Mouse (Mus musculus): ENCODE measurements around the gene Gm10645.

Gm10645 gene

GRCm38 (mm10) chr8:83165931-83166867, at the start of gene Gm10645:
Gm10645 (minus strand) TSS chr8:83166170.
- in situ Hi-C loops (cut with MboI; ENCODE audit: low sequenced_read_pairs) = no loop called here

GRCm38 (mm10) chr8:83215065-83215464, 49.1 kb upstream of the Gm10645 start:
- in situ Hi-C loops (cut with MboI; ENCODE audit: low sequenced_read_pairs) = no loop called here

DNA sequence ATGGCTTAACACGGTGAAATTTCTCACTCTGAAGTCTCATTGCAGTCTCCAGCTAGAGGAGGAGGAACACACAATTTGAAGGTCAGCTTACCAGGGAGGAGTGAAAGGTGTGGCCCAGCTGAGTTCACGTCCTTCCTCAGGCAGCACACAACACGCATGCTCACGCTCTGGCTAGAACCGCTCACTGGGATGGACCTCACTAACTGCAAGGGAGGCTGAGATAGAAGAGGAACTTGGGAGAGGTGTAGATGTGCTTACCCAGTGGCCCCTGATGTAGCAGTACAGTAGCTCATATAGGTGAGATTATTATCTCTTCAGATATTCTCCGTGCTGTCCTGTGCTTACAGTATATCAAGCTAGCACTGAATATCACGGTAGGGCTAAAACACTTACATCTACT, 44.7 kb upstream of the Gm10645 start:
- in situ Hi-C loops (cut with MboI; ENCODE audit: low sequenced_read_pairs) = no loop called here

DNA sequence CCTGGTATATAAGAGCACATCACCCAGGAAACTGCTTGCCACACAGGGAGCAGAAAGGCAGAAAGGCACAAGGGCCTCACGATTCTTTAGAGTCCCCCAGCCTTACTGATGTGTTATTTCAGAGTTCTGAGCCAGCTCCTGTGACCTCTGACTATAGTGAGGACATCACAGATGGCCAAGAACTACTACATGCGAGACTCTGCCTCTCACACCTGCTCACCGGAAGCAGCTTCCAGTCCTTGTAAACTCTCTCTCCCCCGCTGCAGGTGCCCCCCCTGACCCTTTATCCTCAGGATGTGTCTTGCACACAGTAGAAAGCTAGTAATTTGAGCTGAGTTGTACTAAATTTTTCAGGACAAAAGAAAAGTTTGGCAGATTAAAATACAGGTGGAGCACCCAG, 43.6 kb upstream of the Gm10645 start:
- in situ Hi-C loops (cut with MboI; ENCODE audit: low sequenced_read_pairs) = no loop called here

DNA sequence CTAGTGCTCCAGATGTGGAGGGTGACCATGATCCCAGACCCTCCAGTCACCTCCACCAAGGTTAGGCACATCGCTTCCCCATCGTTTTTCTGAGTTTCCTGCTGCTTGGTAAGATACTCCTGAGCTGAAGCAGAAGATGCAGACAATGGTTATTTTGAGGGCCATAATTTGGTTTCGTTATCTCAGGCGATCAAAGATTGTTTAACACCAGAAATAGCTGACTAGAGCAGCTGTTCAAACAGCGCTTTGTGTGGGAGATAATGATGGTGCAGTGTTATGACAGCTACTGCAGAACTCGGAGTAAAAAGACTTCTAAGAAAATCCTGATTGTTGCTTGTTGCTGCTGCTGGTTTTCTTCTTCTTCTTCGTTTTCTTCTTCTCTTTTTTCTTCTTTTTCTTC, 39.9 kb upstream of the Gm10645 start:
- in situ Hi-C loops (cut with MboI; ENCODE audit: low sequenced_read_pairs) = no loop called here

GRCm38 (mm10) chr8:83202946-83203345, 37.0 kb upstream of the Gm10645 start:
- in situ Hi-C loops (cut with MboI; ENCODE audit: low sequenced_read_pairs) = no loop called here

GRCm38 (mm10) chr8:83200191-83201177, 34.5 kb upstream of the Gm10645 start:
- in situ Hi-C loops (cut with MboI; ENCODE audit: low sequenced_read_pairs) = no loop called here

- in situ Hi-C loops (cut with MboI; ENCODE audit: low sequenced_read_pairs) = no loop called here
Observed at GRCm38 (mm10) chr8:83199715-83200114, 33.7 kb upstream of the Gm10645 start.

GRCm38 (mm10) chr8:83196088-83196487, 30.1 kb upstream of the Gm10645 start:
- in situ Hi-C loops (cut with MboI; ENCODE audit: low sequenced_read_pairs) = no loop called here

- in situ Hi-C loops (cut with MboI; ENCODE audit: low sequenced_read_pairs) = no loop called here
Observed at GRCm38 (mm10) chr8:83189538-83190095, 23.6 kb upstream of the Gm10645 start.

- in situ Hi-C loops (cut with MboI; ENCODE audit: low sequenced_read_pairs) = no loop called here
Observed at GRCm38 (mm10) chr8:83187363-83187962, 21.5 kb upstream of the Gm10645 start.

- in situ Hi-C loops (cut with MboI; ENCODE audit: low sequenced_read_pairs) = no loop called here
Observed at GRCm38 (mm10) chr8:83186376-83186775, 20.4 kb upstream of the Gm10645 start.

DNA sequence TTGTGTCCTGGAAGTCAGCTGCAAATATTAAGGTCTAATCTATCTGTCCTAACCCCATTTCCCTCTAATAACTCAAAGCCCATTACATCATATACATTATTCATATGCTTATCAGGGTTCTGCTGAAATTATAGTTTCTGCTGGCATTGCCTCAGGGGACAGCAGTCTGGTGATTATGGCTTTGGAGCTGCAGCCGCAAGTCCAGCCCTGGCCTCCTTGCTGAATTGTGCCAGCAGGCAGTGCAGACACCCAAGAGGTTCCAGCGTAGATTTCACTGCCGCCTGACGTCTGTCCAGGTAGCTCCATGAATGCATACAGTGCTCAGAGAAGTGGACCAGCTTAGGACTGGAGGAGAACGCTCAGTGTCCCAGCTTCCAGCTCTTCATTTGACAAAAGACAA, 16.8 kb upstream of the Gm10645 start:
- in situ Hi-C loops (cut with MboI; ENCODE audit: low sequenced_read_pairs) = no loop called here

DNA sequence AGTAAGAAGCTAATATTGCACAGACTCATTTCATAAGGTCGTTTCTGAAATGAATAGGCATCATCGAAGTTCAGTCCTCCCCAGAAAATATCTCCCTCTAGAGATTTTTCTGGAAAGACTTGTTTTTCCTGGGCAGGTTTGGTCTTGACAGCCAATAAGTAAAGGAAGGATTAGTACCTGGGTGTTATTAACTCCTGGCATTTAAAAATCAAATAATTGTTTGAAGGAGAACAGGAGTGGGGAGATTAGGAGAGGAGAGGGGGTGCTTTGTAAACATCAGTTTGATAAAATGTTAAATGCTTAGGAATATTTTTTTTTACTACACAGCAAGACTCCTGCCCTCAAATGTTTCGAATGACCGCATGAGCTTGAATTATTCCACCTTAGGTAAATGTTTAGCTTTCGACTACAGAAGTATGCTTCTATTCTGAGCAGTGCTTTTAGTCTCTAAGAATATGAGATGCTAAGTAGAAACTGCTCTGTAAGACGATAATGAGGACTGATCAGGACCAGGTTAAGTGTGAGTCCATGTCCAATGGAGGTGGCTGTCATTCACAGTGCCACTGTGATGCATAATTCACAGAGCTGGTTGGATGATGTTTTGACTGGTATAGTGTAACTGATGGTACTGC, 16.0 kb upstream of the Gm10645 start:
- in situ Hi-C loops (cut with MboI; ENCODE audit: low sequenced_read_pairs) = no loop called here

GRCm38 (mm10) chr8:83178228-83178742, 12.3 kb upstream of the Gm10645 start:
- in situ Hi-C loops (cut with MboI; ENCODE audit: low sequenced_read_pairs) = no loop called here

DNA sequence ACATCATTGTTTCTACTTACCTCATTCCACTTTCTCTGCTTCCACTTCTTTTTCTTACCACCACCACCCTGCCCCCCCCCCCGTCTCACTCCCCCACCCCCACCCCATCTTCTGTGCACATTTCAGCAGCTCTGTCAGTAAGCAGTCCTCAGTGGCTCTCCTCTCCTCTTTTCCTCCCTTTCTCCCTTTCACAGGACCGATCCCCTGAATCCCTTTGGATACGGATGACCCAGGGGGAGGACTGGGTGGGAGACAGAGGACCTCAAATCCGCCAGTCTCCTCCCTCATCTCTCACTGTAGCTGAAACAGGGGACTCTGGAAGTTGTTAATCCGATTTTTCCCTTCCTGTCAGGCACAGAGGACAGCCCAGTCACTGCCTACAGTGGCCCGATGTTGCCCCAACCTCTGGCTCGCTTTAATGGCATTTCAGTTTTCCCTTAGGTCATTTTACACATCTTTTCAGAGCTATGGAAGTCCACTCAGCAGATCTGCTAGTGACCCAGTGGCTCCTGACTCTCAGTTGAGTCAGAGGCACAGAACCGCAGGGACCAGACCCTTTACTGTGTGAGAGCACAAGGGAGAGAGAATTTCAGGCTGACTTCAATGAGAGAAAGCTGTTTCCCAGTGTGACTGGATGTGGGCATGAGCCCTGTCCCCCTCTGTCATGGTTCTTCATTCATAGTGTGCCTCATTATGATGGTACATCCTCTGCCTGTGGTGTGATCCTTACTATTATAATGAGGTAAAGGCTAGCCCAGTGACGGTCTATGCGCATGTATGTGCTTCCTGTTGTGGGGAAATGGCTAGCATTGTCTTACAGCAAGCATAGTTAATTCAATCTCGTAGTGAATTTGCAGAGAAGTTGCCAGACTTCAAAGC, 11.6 kb upstream of the Gm10645 start:
- in situ Hi-C loops (cut with MboI; ENCODE audit: low sequenced_read_pairs) = no loop called here

DNA sequence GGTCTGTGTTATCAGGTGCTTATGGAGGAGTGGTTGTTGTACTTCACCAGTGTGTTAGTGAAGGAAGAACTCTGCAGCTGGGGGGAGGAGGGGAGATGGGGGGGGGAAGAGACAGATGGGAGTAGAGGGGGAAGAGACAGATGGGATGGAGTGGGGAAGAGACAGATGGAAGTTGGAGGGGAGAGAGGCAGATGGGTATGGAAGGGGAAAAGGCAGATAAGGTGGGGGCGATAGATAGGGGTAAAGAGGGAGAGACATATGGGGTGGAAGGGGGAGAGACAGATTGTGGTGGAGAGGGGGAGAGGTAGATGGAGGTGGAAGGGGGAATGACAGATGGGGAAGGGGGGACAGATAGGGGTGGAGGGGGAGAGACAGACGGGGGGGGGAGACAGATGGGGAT, 10.8 kb upstream of the Gm10645 start:
- in situ Hi-C loops (cut with MboI; ENCODE audit: low sequenced_read_pairs) = no loop called here

DNA sequence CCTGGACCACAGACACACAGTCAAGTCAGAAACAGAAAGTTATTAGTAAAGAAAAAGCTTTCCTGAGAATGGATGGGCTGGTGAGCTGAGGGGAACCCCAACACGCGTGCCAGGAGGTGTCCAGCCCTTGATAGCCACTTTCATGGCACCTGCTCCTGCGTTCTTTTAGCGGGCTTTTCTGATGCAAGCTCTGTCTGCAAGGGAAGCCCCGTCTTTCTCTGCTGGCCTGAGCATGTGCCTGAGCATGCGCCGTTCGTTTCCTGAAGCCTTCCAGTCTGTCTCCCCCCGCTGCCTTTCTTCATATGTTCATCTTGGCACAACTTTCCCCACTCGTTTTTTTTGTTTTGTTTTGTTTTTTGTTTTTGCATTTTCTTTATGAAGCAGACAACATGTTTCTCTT, 9.7 kb upstream of the Gm10645 start:
- in situ Hi-C loops (cut with MboI; ENCODE audit: low sequenced_read_pairs) = no loop called here

- in situ Hi-C loops (cut with MboI; ENCODE audit: low sequenced_read_pairs) = no loop called here
Observed at GRCm38 (mm10) chr8:83170894-83171293, 4.9 kb upstream of the Gm10645 start.
